Mouse (Mus musculus) urinary bladder, postnatal 25 days (tissue): ENCODE data around the gene Dscaml1.

ENCODE experiments used
- DNase-seq: peaks from one replicate; pipeline ENCODE4 v3.0.0; 2022; ENCODE audit warnings: low spot score

Dscaml1 gene

DNA sequence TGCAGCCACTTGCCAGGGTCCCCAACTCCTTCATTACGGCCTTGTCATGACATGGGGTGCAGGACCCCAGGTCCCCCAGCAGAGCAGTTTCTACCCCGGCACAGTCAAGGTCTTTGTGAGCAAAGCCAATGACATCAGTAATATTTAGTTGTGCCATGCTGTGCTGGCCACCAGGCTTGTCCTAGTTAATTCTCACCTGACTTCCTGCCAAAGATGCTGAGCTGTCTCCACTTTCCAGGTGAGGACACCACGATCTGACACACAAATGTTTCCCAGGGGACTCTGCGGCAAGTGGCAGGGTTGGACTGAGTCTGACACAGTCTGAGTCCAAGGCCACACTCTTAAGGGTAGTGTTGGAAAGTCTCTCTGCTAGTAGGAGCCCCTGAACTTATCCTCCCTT is at the start of gene Dscaml1:
TSS of gene Dscaml1 (plus strand) at position 173 of the 400 bp plus-strand sequence.
- DNase-seq: no peak

- DNase-seq: no peak
These were observed 49.5 kb upstream of the Dscaml1 start for GRCm38 (mm10) chr9:45376883-45377282.

- DNase-seq: no peak
These were observed 45.8 kb upstream of the Dscaml1 start for GRCm38 (mm10) chr9:45380411-45381251.

DNA sequence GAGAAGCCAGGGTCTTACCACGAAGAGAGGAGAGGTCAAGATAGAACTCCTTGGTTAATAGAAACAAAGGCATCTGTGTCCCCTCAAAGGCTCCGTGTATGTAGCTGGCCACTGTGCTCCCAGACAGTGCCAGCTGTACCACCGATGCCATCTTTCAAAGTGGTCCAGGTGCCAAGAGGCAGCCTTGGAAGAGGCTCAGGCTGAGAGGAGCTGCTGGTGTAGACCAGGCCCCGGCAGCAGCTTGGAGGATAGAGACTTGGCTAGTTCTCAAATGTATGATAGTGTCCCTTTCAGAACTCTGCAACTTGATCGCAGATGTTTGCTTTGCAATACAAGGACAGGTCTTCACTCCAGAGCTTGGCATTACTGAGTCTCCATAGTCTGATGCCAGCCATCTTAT is 44.1 kb upstream of the Dscaml1 start:
- DNase-seq: no peak

DNA sequence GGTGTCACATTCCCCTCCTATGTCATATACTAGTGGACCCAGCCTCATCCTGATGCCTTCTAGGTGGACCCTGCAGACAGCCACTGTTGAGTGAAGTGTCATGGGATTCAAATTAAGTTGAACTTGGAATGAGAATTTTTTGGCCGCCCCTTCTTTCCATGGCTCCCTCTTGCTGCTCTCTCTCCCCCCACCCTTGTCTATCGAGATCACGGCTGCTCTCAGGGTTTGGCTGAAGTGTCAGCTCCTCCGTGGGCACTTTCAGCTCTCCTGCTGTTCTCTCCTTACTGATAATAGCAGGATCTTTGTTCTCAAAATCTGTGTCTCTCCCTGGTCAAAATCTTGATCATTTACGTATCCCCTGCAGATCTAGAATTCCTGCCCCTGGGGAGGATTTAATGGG is 43.6 kb upstream of the Dscaml1 start:
- DNase-seq: no peak

DNA sequence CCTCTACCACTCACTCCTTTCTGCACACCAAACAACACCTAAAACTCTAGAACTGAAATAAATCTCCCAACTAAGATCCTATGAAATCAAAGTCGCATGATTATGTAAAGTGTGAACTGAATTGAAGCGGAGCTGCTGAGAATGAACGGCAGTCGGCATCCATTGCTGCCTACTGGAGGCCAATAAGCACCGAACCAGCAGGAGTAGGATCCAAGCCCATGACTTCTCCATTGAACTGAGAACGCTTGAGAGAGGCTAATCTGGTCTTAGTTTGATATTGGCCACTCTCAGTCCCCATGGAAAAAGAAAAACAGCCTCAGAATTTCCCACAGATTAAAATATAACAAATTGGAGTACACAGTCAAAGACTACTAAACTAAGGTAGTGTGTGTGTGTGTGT is 42.5 kb upstream of the Dscaml1 start:
- DNase-seq: no peak

DNA sequence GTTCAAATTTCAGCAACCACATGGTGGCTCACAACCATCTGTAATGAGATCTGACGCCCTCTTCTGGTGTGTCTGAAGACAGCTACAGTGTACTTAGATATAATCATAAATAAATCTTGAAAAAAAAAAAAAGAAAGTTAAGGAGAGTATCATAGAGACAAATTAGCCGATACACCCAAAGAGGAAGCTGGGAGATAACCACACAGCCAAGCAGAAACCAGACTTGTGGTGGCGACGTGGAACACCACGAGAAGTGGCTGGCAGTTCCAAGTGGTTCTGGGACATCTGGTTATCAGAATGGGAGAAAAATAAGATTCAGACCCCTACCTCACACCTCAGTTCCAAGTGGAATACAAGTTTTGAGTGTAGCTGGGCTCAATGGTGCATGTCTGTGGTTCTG is 39.7 kb upstream of the Dscaml1 start:
- no peak for DNase-seq

DNA sequence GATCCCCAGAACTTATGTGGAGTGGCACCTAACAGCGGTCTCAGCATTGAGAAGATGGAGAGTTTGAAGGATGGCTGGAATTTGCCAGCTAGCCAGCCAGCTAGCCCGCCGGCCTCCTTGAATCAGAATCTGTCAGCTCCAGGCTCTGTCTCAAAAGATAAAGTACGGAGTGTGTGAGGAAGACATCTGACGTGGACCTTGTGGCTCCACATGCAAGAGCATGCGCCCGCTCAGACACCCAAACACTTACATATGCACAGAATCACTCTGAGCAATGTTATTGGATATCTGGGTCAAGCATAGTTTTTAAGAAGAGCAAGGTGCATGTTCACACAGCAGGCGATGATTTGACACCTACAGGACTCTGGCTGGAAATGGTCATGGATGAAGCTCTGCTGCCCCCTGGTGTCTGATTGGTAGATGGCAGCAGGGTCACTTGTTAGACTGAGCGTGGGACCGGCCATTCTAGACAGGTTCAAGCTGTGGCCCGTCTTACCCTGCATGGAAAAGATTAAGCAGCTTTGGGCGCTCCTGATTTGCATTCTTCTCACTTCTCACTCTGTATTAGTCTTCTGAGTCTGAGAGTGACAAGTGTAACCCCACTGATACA is 37.9 kb upstream of the Dscaml1 start:
- peak; percentile 86 for DNase-seq

GRCm38 (mm10) chr9:45389596-45389995 is 36.8 kb upstream of the Dscaml1 start:
- no peak for DNase-seq

GRCm38 (mm10) chr9:45391299-45391698 is 35.1 kb upstream of the Dscaml1 start:
- no peak for DNase-seq

GRCm38 (mm10) chr9:45395218-45395617 is 31.2 kb upstream of the Dscaml1 start:
- DNase-seq: no peak

DNA sequence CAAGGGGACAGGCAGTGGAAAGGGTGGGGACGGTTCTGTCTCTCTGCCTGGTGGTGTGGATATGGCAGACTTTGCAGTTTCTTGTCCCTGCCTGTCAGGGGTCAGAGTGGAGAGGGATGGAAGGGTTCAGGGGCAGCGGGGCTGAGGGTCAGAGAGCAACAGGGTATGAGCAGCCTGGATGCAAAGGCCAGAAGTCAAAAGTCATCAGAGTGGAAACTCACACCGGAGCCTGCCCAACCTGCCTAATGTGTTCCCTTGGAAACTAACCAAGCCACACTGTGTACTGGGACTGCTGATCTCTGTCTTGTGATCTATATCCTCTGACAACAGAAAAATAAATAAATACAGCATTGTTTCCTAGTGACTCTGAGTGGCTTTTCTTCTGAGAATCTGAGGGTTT is 30.6 kb upstream of the Dscaml1 start:
- no peak for DNase-seq

- DNase-seq: no peak
These were observed 28.1 kb upstream of the Dscaml1 start for GRCm38 (mm10) chr9:45398336-45398735.

DNA sequence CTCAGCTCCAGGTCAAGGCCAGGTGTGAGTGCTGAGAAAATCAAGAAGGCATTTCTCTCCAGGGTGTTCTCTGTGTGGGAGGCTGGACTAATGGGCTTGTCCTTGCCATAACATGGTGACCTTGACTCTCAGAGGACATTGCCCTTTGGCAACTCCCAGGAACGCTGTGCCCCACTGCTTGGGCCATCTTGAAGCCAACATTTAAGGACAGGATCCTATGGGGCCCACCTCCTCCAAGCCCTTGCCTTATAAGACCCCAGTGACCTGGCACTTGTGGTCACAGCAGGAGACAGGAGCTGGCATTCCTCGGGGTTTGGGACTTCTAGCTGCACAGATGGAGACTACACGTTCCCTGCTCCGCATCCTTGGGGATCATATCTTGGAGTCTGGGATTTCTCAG is 27.0 kb upstream of the Dscaml1 start, which contains the start of gene Fxyd2:
TSS of gene Fxyd2 (plus strand) at position 236 of the 400 bp plus-strand sequence.
- DNase-seq: no peak

DNA sequence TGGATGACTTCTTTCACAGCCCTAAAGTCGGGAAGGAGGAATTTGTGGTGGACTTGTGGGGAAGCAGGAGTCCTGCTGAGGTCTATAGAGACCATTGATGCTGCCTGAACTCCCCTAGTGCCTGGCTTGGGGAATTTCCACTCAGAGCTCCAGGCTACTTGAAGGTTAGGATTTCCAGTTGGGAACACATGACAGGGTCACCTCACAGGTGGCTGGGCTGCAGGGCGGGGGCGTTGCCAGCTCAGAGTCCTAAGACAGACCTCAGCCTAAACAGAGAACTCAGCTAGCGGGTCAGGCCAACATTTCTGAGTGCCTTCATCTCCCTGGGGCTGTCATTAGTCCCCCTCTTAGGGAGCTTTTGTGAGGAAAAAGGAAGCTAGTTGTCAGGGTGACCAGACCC is 24.6 kb upstream of the Dscaml1 start:
- DNase-seq: no peak

GRCm38 (mm10) chr9:45402957-45403356 is 23.5 kb upstream of the Dscaml1 start:
- DNase-seq: no peak

DNA sequence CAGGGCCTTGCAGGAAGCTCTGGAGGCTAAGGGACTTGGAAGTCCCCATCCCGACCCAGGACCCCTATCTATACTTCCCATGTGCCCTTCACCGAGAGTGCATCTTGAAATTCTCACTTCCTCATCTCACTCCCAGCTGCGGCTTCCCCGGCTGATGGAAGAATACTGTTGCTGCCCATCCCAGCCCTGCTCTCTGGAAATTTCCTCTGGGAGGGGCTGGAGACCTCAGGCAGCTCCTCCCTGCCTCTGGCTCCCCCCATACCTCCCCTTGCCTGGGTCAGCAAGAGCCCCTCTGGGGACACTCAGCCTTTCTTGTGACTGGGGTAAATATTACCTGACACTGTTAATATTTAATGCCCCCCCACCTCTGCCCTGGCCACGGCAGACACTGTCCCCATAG is 20.7 kb upstream of the Dscaml1 start:
- DNase-seq: no peak

- DNase-seq: no peak
These were observed 19.6 kb upstream of the Dscaml1 start for GRCm38 (mm10) chr9:45406808-45407207.

- peak; percentile 82 for DNase-seq
These were observed 18.4 kb upstream of the Dscaml1 start for GRCm38 (mm10) chr9:45407706-45408675.

DNA sequence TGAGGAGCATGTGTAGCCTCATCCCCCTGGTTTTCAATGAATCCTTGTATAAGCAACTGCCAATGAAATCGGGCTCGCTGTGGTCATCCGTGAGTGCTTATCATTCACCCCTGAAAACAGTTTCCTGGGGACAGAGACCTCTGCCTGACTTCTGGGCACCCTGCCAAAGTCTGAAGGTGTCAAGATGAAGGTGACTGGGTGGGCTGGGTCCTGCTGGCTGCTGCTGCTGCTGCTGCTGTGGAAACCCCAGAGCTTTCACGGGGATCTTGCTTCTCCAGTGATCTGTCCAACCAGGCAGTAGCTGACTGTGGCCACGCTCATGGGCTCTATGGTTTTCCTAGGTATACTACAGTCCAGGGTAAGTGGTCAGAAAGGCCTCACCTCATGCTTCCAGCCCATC is 16.2 kb upstream of the Dscaml1 start:
- no peak for DNase-seq

GRCm38 (mm10) chr9:45410614-45411013 is 15.8 kb upstream of the Dscaml1 start:
- DNase-seq: no peak

DNA sequence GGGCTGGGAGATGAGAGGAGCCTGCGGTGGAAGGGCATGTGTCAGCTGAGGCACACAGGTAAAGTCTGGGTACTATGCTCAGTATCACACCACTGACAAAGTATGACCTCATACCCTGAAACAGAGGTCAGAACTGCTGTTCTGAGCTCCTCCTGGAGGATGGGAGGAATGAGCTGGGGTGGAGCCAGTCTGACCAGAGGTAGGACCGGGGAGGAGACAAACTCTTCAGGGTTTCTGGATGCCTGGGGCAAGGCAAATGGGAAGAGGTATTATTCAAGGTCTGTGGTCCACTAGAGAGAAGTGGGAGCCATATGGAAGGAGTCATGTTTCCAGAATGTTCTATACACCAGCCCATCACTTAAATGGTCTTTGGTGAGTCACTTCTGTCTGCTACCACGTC is 15.3 kb upstream of the Dscaml1 start:
- DNase-seq: no peak
